Mouse (Mus musculus): ENCODE results near the gene Cnppd1.

Gene Cnppd1

DNA sequence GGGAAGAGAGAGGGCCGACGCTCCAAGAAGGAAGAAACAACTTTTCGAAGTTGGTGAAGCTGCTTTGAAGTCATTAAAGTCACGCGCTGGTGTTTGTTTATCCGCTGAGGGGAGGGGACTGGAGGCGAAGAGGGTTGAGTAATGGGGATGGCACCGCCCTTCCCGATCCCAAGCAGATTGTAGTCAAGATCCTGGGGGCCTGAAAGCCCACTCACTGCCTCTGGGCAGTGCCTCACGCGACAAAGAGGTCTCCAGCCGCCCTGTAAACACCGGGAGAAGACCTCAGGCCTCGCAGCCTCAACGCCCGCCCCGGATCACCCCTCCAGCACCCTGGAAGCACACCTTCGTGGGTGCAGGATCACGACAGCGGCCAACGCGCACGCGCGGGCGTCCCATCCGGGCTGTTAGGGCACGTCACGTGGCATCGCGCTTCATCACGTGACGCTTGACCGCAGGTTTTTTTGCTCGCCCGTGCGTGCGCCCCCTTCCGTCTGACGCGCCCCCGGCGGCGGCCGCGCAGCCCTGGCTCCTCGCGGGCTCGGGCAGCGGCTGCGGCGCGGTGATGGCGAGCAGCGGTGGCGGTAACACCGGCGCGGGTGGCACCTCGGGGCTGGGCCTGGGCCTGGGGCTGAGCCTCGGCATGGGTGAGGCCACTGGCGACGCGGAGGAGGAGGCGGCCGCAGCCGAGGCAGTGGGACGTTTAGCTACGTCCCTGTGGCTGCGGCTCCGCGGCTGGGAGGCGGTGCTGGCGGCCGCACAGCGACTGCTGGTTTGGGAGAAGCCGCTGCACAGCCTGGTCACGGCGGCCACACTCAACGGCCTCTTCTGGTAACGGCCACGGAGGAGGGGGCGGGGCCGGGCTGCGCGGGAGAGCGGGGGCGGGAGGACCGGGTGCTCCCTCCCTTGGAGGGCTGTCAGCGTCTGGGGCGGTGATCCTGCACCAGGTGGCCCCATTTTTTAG, at the start of gene Cnppd1, which contains the start of gene Retreg2:
Gene Cnppd1 (minus strand): TSS at position 411 of the 961 bp plus-strand sequence.
Gene Retreg2 (plus strand): TSS at position 478 of the 961 bp plus-strand sequence.
- in situ Hi-C loops (cut with MboI, MseI) = loop anchor here (5.0 to 25.0 kb wide), 4 partner anchors 475 to 1180 kb away; partner anchors contain the start of genes Ctdsp1 and Slc11a1

- in situ Hi-C loops (cut with MboI, MseI) = no loop called here
Measured at GRCm38 (mm10) chr1:75191622-75192402, 49.3 kb upstream of the Cnppd1 start, which contains the start of the genes Ankzf1 and Atg9a. TSS of gene Ankzf1 (plus strand) at chr1:75192151. TSS of gene Atg9a (minus strand) at chr1:75192196.

GRCm38 (mm10) chr1:75191258-75191621, 48.7 kb upstream of the Cnppd1 start:
- in situ Hi-C loops (cut with MboI, MseI) = no loop called here

DNA sequence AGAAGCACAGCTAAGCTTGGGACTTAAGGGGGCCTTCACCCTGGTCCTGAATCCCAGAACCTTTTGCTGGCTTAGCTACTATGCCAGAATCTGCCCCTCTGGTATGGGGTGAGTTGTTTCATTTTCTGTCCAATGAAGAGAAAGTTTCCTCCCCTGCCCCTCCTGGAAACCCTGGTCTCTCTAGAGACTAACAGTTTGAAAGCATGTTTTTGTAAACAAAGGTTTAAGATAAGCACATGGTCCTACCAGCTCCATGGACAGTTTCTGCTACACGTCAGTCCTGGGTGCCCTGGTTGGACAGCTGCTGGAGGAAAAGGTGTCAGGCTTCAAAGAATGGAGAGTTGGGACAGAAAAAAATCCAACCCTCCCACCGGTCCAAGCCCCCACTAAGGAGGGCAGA, 48.1 kb upstream of the Cnppd1 start:
- in situ Hi-C loops (cut with MboI, MseI) = no loop called here

GRCm38 (mm10) chr1:75187914-75188483, 45.5 kb upstream of the Cnppd1 start:
- in situ Hi-C loops (cut with MboI, MseI) = loop anchor here (5.0 to 10.0 kb wide), 2 partner anchors 63 to 129 kb away; partner anchors contain the start of genes Dnpep and Nhej1

- in situ Hi-C loops (cut with MboI, MseI) = loop anchor here (5.0 to 10.0 kb wide), 2 partner anchors 62 to 130 kb away; partner anchors contain the start of genes Dnpep and Nhej1
Measured at GRCm38 (mm10) chr1:75187126-75187525, 44.6 kb upstream of the Cnppd1 start.

DNA sequence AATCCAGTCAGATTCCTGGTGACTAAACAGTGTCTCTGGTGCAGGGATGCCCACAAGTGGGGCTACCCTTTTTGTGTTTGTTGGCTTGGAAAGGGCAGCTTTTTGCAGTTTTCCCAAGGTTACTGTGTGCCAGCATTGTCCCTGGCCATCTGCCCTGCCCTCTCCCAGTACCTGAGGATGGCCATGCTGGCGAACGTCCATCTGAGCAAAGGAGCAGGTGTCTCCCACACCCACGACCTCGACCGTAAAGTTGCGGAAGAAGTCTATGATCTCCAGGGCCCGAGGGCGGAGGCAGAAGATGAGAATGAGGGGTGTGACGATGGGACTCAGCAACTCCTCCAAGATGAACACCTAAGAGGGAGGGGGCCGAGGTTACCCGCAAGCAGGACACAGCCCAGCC, 43.0 kb upstream of the Cnppd1 start:
- in situ Hi-C loops (cut with MboI, MseI) = loop anchor here (5.0 to 10.0 kb wide), 2 partner anchors 61 to 132 kb away; partner anchors contain the start of genes Dnpep and Nhej1

- in situ Hi-C loops (cut with MboI, MseI) = loop anchor here (10.0 kb wide), 1 partner anchor 57 kb away; the partner anchor contains the start of gene Nhej1
Measured at GRCm38 (mm10) chr1:75182160-75182559, 39.6 kb upstream of the Cnppd1 start.

- in situ Hi-C loops (cut with MboI, MseI) = loop anchor here (10.0 kb wide), 1 partner anchor 57 kb away; the partner anchor contains the start of gene Nhej1
Measured at GRCm38 (mm10) chr1:75181377-75181870, 38.9 kb upstream of the Cnppd1 start.

DNA sequence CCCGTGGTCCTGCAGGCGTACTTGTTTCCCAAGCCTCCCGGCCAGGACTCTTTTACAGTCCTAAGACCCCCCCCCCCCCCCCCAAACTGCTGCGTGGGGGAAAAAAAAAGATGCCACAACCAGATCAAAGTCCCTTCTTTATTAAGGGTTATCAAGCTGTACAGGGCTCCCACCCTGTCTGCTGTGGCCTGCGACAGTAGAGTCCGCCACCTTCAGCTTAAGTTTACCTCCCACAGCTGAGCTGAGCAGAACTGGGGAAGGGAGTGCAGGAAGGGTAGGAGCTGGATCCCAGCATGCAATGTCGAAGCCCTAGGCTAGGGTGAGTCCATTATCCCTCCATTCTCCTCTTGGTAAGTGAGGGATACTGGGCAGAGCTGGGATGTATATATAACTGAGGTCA, 38.2 kb upstream of the Cnppd1 start:
- in situ Hi-C loops (cut with MboI, MseI) = loop anchor here (10.0 kb wide), 1 partner anchor 56 kb away; the partner anchor contains the start of gene Nhej1

GRCm38 (mm10) chr1:75180105-75180590, 37.6 kb upstream of the Cnppd1 start, which contains the start of gene Abcb6:
TSS of gene Abcb6 (minus strand) at chr1:75180392.
- in situ Hi-C loops (cut with MboI, MseI) = loop anchor here (10.0 kb wide), 1 partner anchor 55 kb away; the partner anchor contains the start of gene Nhej1

GRCm38 (mm10) chr1:75179334-75180104, 37.0 kb upstream of the Cnppd1 start:
- in situ Hi-C loops (cut with MboI, MseI) = loop anchor here (10.0 kb wide), 1 partner anchor 55 kb away; the partner anchor contains the start of gene Nhej1

- in situ Hi-C loops (cut with MboI, MseI) = no loop called here
Measured at GRCm38 (mm10) chr1:75168472-75169464, 26.3 kb upstream of the Cnppd1 start, which contains the start of gene Zfand2b. TSS of gene Zfand2b (plus strand) at chr1:75168646.

DNA sequence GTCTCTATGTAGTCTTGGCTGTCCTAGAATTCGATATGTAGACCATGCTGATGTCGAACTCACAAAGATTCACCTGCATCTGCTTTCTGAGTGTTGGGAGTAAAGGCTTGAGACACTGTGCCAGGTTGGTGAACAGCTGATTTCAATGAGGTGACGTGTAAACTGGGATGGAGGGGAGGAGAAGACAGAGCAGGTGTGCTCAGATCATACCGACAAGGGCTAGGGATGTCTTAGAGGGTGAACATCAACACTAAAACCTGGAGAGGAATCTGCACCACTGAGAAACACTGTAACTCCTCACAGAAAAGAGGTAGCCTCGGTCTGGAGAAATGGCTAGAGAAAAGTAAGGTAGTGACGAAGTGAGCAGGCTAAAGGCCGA, 25.6 kb upstream of the Cnppd1 start:
- in situ Hi-C loops (cut with MboI, MseI) = no loop called here

DNA sequence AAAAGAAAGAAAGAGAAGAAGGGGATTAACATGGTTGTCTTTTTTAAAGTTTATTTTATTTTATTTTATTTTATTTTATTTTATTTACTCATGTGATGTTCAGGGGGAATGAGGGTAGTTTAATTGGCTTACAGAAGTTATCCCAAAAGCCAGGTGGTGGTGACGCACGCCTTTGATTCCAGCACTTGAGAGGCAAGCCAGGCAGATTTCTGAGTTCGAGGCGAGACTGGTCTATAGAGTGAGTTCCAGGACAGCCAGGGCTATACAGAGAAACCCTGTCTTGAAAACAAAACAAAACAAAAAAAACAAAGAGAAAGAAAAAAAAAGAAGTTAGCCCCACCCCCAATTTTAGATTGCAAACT, 17.7 kb upstream of the Cnppd1 start:
- in situ Hi-C loops (cut with MboI, MseI) = no loop called here

DNA sequence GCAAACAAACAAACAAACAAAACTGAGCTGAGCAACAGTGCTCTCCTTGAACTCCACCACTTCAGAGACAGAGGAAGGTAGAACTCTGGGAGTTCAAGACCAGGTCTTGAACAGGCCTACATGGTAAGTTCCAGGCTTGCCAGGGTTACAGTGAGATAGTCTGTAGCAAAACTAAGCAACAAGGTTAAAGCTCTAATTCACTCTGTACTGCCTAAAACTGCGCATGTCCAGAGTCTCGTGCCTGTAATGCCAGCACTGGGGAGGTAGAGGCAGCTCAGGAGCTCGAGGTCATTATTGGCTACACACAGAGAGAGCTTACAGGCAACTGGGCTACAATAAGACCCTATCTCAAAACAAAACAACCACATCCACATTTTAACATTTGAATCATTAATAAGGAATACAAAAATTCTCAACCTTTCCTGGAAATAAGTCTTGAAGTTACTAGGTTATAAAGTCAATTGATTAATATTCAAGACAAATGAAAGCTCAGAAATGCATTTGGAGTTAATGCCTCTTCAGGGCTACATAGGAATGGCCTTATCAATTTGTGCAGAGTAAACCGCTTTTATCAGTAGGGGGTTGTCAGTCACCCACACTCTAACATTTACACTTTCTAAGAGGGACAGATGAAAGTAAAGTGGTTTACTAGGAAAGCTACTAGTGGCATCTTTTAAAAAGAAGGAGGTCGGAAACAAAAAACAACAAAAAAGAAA, 17.2 kb upstream of the Cnppd1 start:
- in situ Hi-C loops (cut with MboI, MseI) = no loop called here

DNA sequence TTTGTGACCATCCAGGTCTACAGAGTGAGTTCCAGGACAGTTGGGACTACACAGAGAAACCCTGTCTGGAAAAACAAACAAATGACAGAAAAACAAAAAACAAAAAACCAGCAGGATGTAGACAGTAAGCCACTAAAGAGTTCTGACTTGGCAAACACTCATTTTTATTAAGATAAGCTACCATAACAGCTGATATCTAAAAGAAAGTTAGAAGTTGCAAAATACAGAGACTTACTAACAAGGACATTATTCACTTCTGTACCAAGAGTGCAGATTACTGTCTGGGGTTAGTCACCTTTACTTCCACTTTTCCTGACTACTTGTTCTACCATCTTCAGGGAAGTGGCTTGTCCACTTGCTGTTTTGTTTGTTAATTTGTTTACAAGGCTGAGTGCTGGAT, 16.5 kb upstream of the Cnppd1 start:
- in situ Hi-C loops (cut with MboI, MseI) = no loop called here

DNA sequence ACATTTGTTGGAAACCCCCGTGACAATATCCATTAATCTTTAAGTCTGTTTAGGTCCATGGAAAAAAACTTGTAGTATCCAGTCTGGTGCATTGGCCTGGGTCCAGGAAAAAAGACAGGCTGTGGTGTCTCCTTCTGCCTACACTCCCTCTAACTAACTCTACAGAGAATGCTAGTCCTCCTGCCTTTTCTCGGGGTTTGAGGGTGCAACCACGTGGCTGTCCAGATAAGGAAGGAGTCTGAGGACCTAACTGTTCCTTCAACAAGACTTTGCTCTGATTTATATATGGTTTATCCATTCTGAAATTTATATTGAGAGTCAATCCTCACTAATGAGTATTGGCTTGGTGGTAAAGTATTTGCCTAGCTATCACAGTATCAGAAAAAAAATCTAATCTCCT, 13.3 kb upstream of the Cnppd1 start:
- in situ Hi-C loops (cut with MboI, MseI) = no loop called here
